Mouse (Mus musculus) layer of hippocampus, postnatal 36 days (tissue): Measurements from ENCODE around the gene Psma5. TPM values are rescaled to one million over a fixed set of nuclear protein-coding genes. Genes with fewer than 3 reads are reported as not detected.

ENCODE experiments used
- DNase-seq, 2 experiments: peaks; one replicate each; pipeline ENCODE4 v3.0.0; 2022
- total RNA-seq, 2 experiments: library from RNA; stranded (reverse); gene quantifications; 2 replicates each; pipeline ENCODE4 v1.2.3; 2021

Psma5 gene
- total RNA-seq, 2 experiments from 2014 or later, result 70.9 to 81.1 TPM

GRCm38 (mm10) chr3:108306387-108306786 lies 49.7 kb downstream of the Psma5 start:
- DNase-seq, result no peak

GRCm38 (mm10) chr3:108307485-108307884 lies 50.8 kb downstream of the Psma5 start:
- no peak for DNase-seq

- no peak for DNase-seq
Measured at GRCm38 (mm10) chr3:108310921-108311341, 54.2 kb downstream of the Psma5 start.

GRCm38 (mm10) chr3:108311688-108312087 lies 55.0 kb downstream of the Psma5 start:
- DNase-seq, result no peak

- no peak for DNase-seq
Measured at GRCm38 (mm10) chr3:108312414-108312813, 55.7 kb downstream of the Psma5 start.

- DNase-seq, result no peak
Measured at GRCm38 (mm10) chr3:108313138-108313537, 56.4 kb downstream of the Psma5 start.

- DNase-seq, result no peak
Measured at GRCm38 (mm10) chr3:108314038-108314675, 57.4 kb downstream of the Psma5 start.

GRCm38 (mm10) chr3:108318517-108318916 lies 61.8 kb downstream of the Psma5 start:
- no peak for DNase-seq

GRCm38 (mm10) chr3:108321671-108322070 lies 64.9 kb downstream of the Psma5 start:
- DNase-seq, result no peak

- no peak for DNase-seq
Measured at GRCm38 (mm10) chr3:108322136-108322535, 65.4 kb downstream of the Psma5 start.

- no peak for DNase-seq
Measured at GRCm38 (mm10) chr3:108322962-108323361, 66.2 kb downstream of the Psma5 start.

GRCm38 (mm10) chr3:108324837-108325236 lies 68.1 kb downstream of the Psma5 start:
- no peak for DNase-seq

GRCm38 (mm10) chr3:108325521-108325920 lies 68.8 kb downstream of the Psma5 start:
- DNase-seq, result no peak

- DNase-seq, result peak in 1 of 2 experiments; percentile 47
Measured at GRCm38 (mm10) chr3:108327275-108327674, 70.5 kb downstream of the Psma5 start.

- DNase-seq, result no peak
Measured at GRCm38 (mm10) chr3:108327916-108328315, 71.2 kb downstream of the Psma5 start.

- peak; percentile 55 to 67 for DNase-seq
Measured at GRCm38 (mm10) chr3:108328441-108328841, 71.7 kb downstream of the Psma5 start.

Other genes with a start within 250 kb of the Psma5 start
- gene Gstm1, start 239.0 kb upstream of the Psma5 start, total RNA-seq, result 100 to 1,000 TPM; 311 to 336 TPM
- 10 to 100 TPM; 11.3 to 12.4 TPM for gene Gstm4, start 212.0 kb upstream of the Psma5 start, total RNA-seq
- 10 to 100 TPM; 74.2 to 76.2 TPM for gene Ampd2, start 170.3 kb upstream of the Psma5 start, total RNA-seq
- gene Gnat2, start 164.1 kb upstream of the Psma5 start, total RNA-seq, result not detected
- gene Gnai3, start 110.8 kb upstream of the Psma5 start, total RNA-seq, result 10 to 100 TPM; 32.4 to 32.9 TPM
- 10 to 100 TPM; 15.6 to 15.9 TPM for gene Gpr61, start 102.0 kb upstream of the Psma5 start, total RNA-seq
- gene Amigo1, start 70.6 kb upstream of the Psma5 start, total RNA-seq, result 10 to 100 TPM; 65.0 to 69.0 TPM
- 10 to 100 TPM; 16.4 to 16.5 TPM for gene Cyb561d1, start 55.7 kb upstream of the Psma5 start, total RNA-seq
- gene Atxn7l2, start 46.0 kb upstream of the Psma5 start, total RNA-seq, result 10 to 100 TPM; 25.7 to 28.9 TPM
- 1 to 10 TPM; 2.0 to 2.3 TPM for gene Sypl2, start 30.3 kb upstream of the Psma5 start, total RNA-seq
- 100 to 1,000 TPM; 345 to 381 TPM for gene Sort1, start 27.2 kb downstream of the Psma5 start, total RNA-seq
- gene Mybphl, start 108.0 kb downstream of the Psma5 start, total RNA-seq, result 1 to 10 TPM; 1.8 to 1.9 TPM
- 10 to 100 TPM; 18.4 TPM for gene Psrc1, start 126.9 kb downstream of the Psma5 start, total RNA-seq
- gene Celsr2, start 158.6 kb downstream of the Psma5 start, total RNA-seq, result 100 to 1,000 TPM; 178 to 190 TPM
- gene Sars, start 188.3 kb downstream of the Psma5 start, total RNA-seq, result 100 to 1,000 TPM; 190 to 210 TPM